Mouse (Mus musculus): Measurements from ENCODE around the gene Oasl2. TPM values are rescaled to one million over a fixed set of nuclear protein-coding genes. Genes with fewer than 3 reads are reported as not detected.
"Not testable (repeated sequence)": the region's sequence is repeated elsewhere in the genome, so short reads cannot be mapped to it uniquely, and the experiment has no call there.

Oasl2 gene
- polyA plus RNA-seq, 1 experiment, result 44.3 TPM

DNA sequence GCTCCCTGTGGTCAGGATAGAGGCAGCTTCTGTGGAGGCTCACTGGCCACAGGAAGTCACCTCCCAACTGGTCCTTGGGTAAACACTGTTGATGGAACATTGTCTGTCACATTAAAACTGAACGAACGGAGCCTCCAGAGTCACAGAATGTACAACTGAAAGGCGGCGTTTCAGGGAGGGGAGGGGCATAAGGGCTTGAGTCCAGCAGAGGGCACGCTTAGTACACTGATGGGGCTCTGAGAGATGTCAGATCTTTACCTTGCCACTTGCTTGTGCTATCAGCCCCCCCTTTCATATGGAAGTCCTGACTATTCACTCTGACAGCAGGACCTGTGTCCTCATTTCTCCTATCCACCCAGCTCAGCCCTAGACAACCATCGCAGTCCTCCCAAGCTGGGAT lies 20.9 kb upstream of the Oasl2 start:
- no peak overlapping the region; the same call in 1 of the 2 replicates for H3K27ac ChIP-seq (ENCODE audit: control insufficient read depth, insufficient read depth, low read depth, low read length, poor library complexity)
- TF ChIP-seq POLR2A (IDR thresholded peaks at IDR 0.05; ENCODE audit: borderline replicate concordance, control insufficient read depth, low read depth, low read length) (no peak), CTCF (IDR thresholded peaks at IDR 0.05; ENCODE audit: control insufficient read depth, insufficient read depth, low read length) (peak; percentile 63)
- 41% methylated on average over 6 of the region's 6 CpGs for WGBS
- peaks cover 1% of the 10 kb centered on the region for H3K4me1 ChIP-seq (ENCODE audit: control insufficient read depth, insufficient read depth, low read length)
- no peak overlapping the region for H3K4me3 ChIP-seq (replicated peaks; ENCODE audit: control insufficient read depth, low read depth, low read length)

DNA sequence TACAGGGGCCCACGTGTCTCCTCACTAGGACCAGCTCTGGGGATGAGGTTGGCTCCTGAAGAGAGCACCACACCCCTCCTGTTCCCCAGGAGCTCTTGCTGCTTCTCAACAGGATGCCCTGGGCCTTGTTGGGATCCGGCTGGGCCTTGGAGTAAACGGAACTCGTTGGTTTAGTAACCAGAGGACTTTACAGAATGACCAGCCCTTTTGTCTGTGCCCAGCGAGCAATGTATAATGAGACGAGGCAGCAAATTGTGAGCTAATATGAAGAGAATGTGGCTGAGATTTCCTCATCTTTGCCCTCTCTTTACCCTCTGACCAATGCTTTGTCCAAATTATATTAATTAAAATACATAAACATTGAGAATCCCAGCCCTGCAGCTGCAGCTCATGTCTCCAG lies 20.4 kb upstream of the Oasl2 start:
- H3K4me3 ChIP-seq (replicated peaks; ENCODE audit: control insufficient read depth, low read depth, low read length), result no peak overlapping the region
- 71% methylated on average over 6 of the region's 6 CpGs for WGBS
- H3K27ac ChIP-seq (ENCODE audit: control insufficient read depth, insufficient read depth, low read depth, low read length, poor library complexity), result no peak overlapping the region; the same call in 1 of the 2 replicates
- peaks cover 1% of the 10 kb centered on the region for H3K4me1 ChIP-seq (ENCODE audit: control insufficient read depth, insufficient read depth, low read length)
- no peak for TF ChIP-seq POLR2A (IDR thresholded peaks at IDR 0.05; ENCODE audit: borderline replicate concordance, control insufficient read depth, low read depth, low read length)
- no peak for TF ChIP-seq CTCF (IDR thresholded peaks at IDR 0.05; ENCODE audit: control insufficient read depth, insufficient read depth, low read length)

DNA sequence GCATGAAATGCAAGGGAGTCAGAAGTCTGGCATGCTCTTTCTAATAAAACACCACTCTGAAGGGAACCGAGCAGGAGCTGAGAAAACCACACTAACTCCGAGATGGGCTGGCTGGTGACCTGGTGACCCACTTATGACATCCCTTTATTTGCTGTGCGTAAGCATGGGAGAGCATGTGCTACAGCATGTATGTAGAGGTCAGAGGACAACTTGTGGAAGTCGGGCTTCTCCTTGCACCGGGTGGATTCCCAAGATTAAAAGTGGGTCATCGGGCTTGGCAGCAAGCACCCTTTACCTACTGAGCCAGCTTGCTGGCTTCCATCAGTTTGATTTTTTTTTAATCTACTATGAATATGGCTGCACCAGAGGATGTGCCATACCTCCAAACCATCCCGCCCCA lies 19.2 kb upstream of the Oasl2 start:
- H3K4me3 ChIP-seq (replicated peaks; ENCODE audit: control insufficient read depth, low read depth, low read length), result no peak overlapping the region
- H3K27ac ChIP-seq (ENCODE audit: control insufficient read depth, insufficient read depth, low read depth, low read length, poor library complexity), result no peak overlapping the region
- peaks cover 1% of the 10 kb centered on the region for H3K4me1 ChIP-seq (ENCODE audit: control insufficient read depth, insufficient read depth, low read length)
- no peak for TF ChIP-seq POLR2A (IDR thresholded peaks at IDR 0.05; ENCODE audit: borderline replicate concordance, control insufficient read depth, low read depth, low read length)
- no peak for TF ChIP-seq CTCF (IDR thresholded peaks at IDR 0.05; ENCODE audit: control insufficient read depth, insufficient read depth, low read length)
- 78% methylated on average over 7 of the region's 7 CpGs for WGBS

DNA sequence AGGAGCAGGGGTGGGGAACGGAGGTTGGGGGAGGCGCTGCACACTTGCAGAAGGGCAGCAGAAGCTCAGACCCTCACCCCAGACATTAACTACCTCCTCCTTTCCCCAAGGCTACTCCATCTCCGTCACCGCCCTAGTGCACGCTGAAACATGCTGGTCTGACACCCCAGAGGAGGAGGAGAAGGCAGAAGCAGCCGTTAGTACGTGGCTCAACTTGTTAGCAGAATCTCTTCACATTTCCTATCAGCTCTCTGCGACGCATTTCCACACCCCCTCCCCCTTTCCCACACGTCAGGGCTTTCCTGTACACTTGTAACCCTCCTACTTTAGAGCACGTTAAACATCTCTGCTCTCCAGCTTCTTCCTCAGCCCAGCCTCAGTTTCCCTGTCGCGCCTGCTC lies 17.3 kb upstream of the Oasl2 start:
- TF ChIP-seq CTCF (IDR thresholded peaks at IDR 0.05; ENCODE audit: control insufficient read depth, insufficient read depth, low read length) (no peak), POLR2A (IDR thresholded peaks at IDR 0.05; ENCODE audit: borderline replicate concordance, control insufficient read depth, low read depth, low read length) (no peak)
- no peak overlapping the region for H3K4me3 ChIP-seq (replicated peaks; ENCODE audit: control insufficient read depth, low read depth, low read length)
- 35% methylated on average over 13 of the region's 13 CpGs for WGBS

DNA sequence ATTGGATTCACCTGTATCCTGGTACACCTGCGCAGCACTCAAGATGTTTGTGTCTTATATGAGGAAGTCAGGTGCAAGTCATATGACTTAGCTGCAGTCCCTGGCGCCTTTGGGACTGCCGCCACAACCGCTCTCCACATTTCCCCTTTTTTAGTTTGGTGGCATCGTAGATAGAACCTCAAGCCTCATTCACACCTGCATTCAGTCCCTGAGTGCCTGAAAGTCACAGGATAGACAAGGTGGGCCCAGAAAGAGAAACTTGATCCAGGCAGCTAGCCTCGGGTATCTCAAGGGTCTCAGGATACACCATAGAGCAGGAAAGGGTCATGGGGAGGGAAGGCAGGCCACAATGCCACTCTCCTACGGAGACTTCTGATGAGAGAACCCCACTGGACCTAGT lies 14.4 kb upstream of the Oasl2 start:
- H3K27ac ChIP-seq (ENCODE audit: control insufficient read depth, insufficient read depth, low read depth, low read length, poor library complexity), result peak overlapping the region; percentile 85
- 33% methylated on average over 7 of the region's 7 CpGs for WGBS
- not testable (repeated sequence) for H3K4me1 ChIP-seq (ENCODE audit: control insufficient read depth, insufficient read depth, low read length); H3K4me3 ChIP-seq (replicated peaks; ENCODE audit: control insufficient read depth, low read depth, low read length)

More for the DNA sequence above, 17.3 kb upstream of the Oasl2 start:
- Histone ChIP-seq H3K4me1 (ENCODE audit: control insufficient read depth, insufficient read depth, low read length) (peaks cover 1% of the 10 kb centered on the region), H3K27ac (ENCODE audit: control insufficient read depth, insufficient read depth, low read depth, low read length, poor library complexity) (no peak overlapping the region)

DNA sequence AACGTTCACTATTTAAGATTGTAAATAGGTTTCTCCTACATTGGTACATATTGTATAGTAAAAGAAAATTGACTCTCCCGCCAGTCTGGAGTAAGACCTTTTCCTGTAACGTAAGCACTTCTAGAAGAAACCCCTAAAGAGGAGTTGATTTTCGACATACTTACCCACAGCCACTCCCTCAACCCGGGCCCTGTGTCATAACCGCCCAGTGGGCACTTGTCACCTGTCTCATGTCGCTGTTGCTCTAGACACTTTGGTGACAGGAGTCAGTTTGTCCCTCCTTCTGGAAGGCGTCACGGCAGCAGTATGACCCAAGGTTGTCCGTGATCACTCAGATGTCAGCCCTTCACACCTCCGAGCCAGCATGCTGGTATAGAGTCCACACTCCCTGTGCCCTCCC lies 13.7 kb upstream of the Oasl2 start:
- WGBS, result 51% methylated on average over 11 of the region's 11 CpGs
- TF ChIP-seq POLR2A (IDR thresholded peaks at IDR 0.05; ENCODE audit: borderline replicate concordance, control insufficient read depth, low read depth, low read length) (no peak), CTCF (IDR thresholded peaks at IDR 0.05; ENCODE audit: control insufficient read depth, insufficient read depth, low read length) (no peak)
- Histone ChIP-seq H3K4me1 (ENCODE audit: control insufficient read depth, insufficient read depth, low read length) (peaks cover 1% of the 10 kb centered on the region; the same call in 1 of the 2 replicates), H3K4me3 (replicated peaks; ENCODE audit: control insufficient read depth, low read depth, low read length) (peak overlapping the region; percentile 10), H3K27ac (ENCODE audit: control insufficient read depth, insufficient read depth, low read depth, low read length, poor library complexity) (peak overlapping the region; percentile 94)

DNA sequence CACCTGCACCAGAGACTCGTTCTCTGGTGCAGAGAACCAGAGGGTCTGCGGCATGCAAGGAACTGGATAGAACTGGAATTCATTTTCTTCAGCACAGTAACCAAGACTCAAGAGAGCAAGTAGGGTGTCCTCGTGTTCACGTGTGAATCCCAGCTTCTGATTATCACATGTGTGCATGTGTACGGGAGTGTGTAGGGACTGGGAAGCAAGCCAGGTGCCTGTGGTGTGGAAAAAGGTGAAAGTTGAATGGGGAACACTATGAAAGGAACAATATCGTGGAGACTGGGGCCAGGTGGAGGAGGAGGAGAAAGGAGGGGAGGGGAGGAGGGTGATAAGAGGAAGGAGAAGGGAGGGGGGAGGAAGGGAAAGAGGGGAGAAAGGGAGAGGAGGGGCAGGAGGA lies 9.9 kb upstream of the Oasl2 start:
- TF ChIP-seq CTCF (IDR thresholded peaks at IDR 0.05; ENCODE audit: control insufficient read depth, insufficient read depth, low read length) (no peak), POLR2A (IDR thresholded peaks at IDR 0.05; ENCODE audit: borderline replicate concordance, control insufficient read depth, low read depth, low read length) (no peak)
- Histone ChIP-seq H3K4me3 (replicated peaks; ENCODE audit: control insufficient read depth, low read depth, low read length) (no peak overlapping the region), H3K4me1 (ENCODE audit: control insufficient read depth, insufficient read depth, low read length) (peaks cover 1% of the 10 kb centered on the region; the same call in 1 of the 2 replicates), H3K27ac (ENCODE audit: control insufficient read depth, insufficient read depth, low read depth, low read length, poor library complexity) (peak overlapping the region; percentile 5; the same call in 1 of the 2 replicates)
- 40% methylated on average over 6 of the region's 6 CpGs for WGBS

DNA sequence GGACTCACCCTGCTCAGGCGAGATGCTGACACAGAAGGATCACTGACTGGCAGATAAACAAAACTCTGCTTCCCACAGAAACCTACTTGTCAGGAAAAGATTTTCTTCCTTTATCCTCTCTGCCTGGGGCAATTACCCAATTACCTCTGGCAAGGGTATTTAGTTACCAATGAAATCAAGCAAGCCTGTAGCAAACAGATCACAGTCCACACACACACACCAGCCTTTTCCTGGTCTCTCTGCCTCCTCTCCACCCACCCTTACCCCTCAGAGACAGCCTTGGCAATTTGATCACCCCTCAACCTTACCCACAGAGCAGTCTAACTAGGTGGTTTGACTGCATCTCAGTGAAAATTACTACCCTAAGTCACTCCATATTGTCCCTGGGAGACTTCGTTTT lies 7.7 kb upstream of the Oasl2 start:
- TF ChIP-seq POLR2A (IDR thresholded peaks at IDR 0.05; ENCODE audit: borderline replicate concordance, control insufficient read depth, low read depth, low read length) (no peak), CTCF (IDR thresholded peaks at IDR 0.05; ENCODE audit: control insufficient read depth, insufficient read depth, low read length) (no peak)
- H3K4me1 ChIP-seq (ENCODE audit: control insufficient read depth, insufficient read depth, low read length), result peaks cover 1% of the 10 kb centered on the region; the same call in 1 of the 2 replicates
- no peak overlapping the region for H3K4me3 ChIP-seq (replicated peaks; ENCODE audit: control insufficient read depth, low read depth, low read length)
- WGBS, result 79% methylated on average over 2 of the region's 2 CpGs
- no peak overlapping the region for H3K27ac ChIP-seq (ENCODE audit: control insufficient read depth, insufficient read depth, low read depth, low read length, poor library complexity)

DNA sequence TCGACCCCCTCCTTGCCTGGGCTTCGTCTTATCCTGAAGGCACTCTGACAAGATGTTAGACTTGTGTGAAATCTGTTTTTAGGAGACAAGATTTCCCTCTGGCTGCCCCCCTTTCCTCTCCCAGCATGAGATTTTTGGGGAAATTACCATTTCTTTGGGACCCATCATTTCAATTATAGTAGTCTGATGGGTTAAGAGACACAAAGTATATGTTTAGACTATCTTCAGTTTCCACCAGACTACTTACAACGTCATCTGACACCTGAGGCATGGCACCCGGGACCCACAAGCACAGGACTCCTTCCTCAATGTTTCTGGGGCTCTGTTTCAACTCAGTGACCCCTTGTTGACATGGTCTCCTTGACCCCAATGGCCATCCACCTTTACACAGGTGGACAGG lies 1.2 kb upstream of the Oasl2 start:
- H3K27ac ChIP-seq (ENCODE audit: control insufficient read depth, insufficient read depth, low read depth, low read length, poor library complexity), result no peak overlapping the region
- H3K4me1 ChIP-seq (ENCODE audit: control insufficient read depth, insufficient read depth, low read length), result peaks cover 2% of the 10 kb centered on the region
- TF ChIP-seq POLR2A (IDR thresholded peaks at IDR 0.05; ENCODE audit: borderline replicate concordance, control insufficient read depth, low read depth, low read length) (no peak), CTCF (IDR thresholded peaks at IDR 0.05; ENCODE audit: control insufficient read depth, insufficient read depth, low read length) (no peak)
- WGBS, result 80% methylated on average over 4 of the region's 4 CpGs
- no peak overlapping the region for H3K4me3 ChIP-seq (replicated peaks; ENCODE audit: control insufficient read depth, low read depth, low read length)
